Mouse (Mus musculus) forebrain, embryonic 15.5 days (tissue): Measurements from ENCODE around the gene Fdxr. TPM values are rescaled to one million over a fixed set of nuclear protein-coding genes. Genes with fewer than 3 reads are reported as not detected.

Experiments used
- ATAC-seq: fragments of 200-750 bp; cut with Nextera tagmentation; replicated peaks from 2 replicates; pipeline ENCODE4 v1.8.0; 2017; ENCODE audit warnings: mild to moderate bottlenecking, moderate TSS enrichment, moderate library complexity
- H3K27ac ChIP-seq: fragments of 300-500 bp; sonication (generic); replicated peaks from 2 replicates; pipeline ENCODE4 v1.5.1; 2015; ENCODE audit warnings: mild to moderate bottlenecking, inconsistent platforms
- H3K27me3 ChIP-seq: fragments of 300-500 bp; sonication (generic); 2 replicates; pipeline ENCODE4 v1.6.1; 2015; ENCODE audit warnings: inconsistent platforms
- H3K36me3 ChIP-seq: fragments of 300-500 bp; sonication (generic); 2 replicates; pipeline ENCODE4 v1.6.1; 2015; ENCODE audit warnings: mild to moderate bottlenecking, inconsistent platforms
- H3K4me1 ChIP-seq: fragments of 300-500 bp; sonication (generic); 2 replicates; pipeline ENCODE4 v1.6.1; 2015; ENCODE audit warnings: inconsistent platforms
- H3K4me2 ChIP-seq: fragments of 300-500 bp; sonication (generic); replicated peaks from 2 replicates; pipeline ENCODE4 v1.6.1; 2015; ENCODE audit warnings: mild to moderate bottlenecking, inconsistent platforms
- H3K4me3 ChIP-seq: fragments of 300-500 bp; sonication (generic); 2 replicates; pipeline ENCODE4 v1.5.1; 2015; ENCODE audit warnings: mild to moderate bottlenecking, inconsistent platforms
- H3K9ac ChIP-seq: fragments of 300-500 bp; sonication (generic); replicated peaks from 2 replicates; pipeline ENCODE4 v1.6.1; 2015; ENCODE audit warnings: mild to moderate bottlenecking, inconsistent platforms
- H3K9me3 ChIP-seq: fragments of 300-500 bp; sonication (generic); 2 replicates; pipeline ENCODE4 v1.6.1; 2016; ENCODE audit warnings: inconsistent platforms
- WGBS: fragments of 180-500 bp; shearing (Covaris S2); methylation state at CpG from one replicate; pipeline ENCODE4 v1.1.7; 2015; ENCODE audit warnings: mixed read lengths; 5-methylcytosine and 5-hydroxymethylcytosine counted together
- polyA plus RNA-seq: library from polyadenylated mRNA; unstranded; fragments of >200 nt; fragmentation: Nextera tagmentation; extraction: Ambion mirVana; gene quantifications from 2 replicates; pipeline ENCODE4 v1.2.1, GENCODE M21; 2015

Gene Fdxr
- polyA plus RNA-seq, 1 experiment from 2014 or later = 23.9 TPM

DNA sequence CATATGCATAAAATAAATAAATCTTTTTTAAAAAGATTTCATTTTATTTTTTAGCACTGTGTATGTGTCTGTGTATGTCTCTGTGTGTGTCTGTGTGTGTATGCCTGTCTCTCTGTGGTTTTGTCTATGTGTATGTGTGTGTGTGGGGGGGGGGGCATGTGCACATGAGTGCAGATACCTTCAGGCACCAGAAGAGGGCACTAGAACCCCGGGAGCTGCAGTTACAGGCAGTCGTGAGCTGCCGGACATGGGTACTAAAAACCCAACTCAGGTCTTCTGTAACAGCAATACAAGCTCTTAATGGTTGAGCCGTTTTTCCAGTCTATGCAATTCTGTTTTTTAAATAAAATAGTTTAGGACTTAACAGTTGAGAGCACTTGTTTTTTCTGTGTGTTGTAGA, 23.9 kb upstream of the Fdxr start:
- no peak overlapping the region for H3K4me2 ChIP-seq
- no peak overlapping the region for H3K27ac ChIP-seq
- H3K27me3 ChIP-seq = no peaks in the 10 kb centered on the region
- H3K9me3 ChIP-seq = no peaks in the 10 kb centered on the region
- ATAC-seq = no peak
- H3K4me3 ChIP-seq = no peak overlapping the region
- H3K4me1 ChIP-seq = peaks cover 8% of the 10 kb centered on the region
- H3K36me3 ChIP-seq = no peaks in the 10 kb centered on the region
- H3K9ac ChIP-seq = no peak overlapping the region
- WGBS = 80% methylated on average over 4 of the region's 4 CpGs

DNA sequence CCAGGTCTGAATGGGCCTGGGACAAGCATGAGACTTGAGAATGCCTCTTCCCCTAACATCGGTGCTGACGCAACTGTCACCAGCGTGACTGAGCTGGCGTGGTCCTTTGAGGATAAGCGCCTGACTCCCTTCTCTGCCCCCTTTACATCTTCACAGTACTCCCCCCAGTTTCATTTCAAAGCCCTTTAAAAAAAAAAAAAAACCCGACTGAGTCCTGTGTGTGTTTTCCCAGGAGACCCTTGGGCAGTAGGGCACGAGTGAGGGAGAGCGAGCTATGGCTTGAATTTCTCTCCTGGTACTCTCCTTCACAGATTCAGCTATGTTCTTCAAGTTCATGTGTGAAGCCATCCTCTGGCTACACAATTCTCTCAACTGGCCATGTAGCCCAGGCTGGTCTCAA, 21.3 kb upstream of the Fdxr start:
- 75% methylated on average over 8 of the region's 8 CpGs for whole genome bisulfite sequencing
- Histone ChIP-seq H3K4me2 (no peak overlapping the region), H3K27me3 (no peaks in the 10 kb centered on the region), H3K4me1 (peaks cover 8% of the 10 kb centered on the region), H3K4me3 (no peak overlapping the region), H3K36me3 (no peaks in the 10 kb centered on the region), H3K9ac (no peak overlapping the region), H3K27ac (no peak overlapping the region), H3K9me3 (no peaks in the 10 kb centered on the region)
- ATAC-seq = no peak

DNA sequence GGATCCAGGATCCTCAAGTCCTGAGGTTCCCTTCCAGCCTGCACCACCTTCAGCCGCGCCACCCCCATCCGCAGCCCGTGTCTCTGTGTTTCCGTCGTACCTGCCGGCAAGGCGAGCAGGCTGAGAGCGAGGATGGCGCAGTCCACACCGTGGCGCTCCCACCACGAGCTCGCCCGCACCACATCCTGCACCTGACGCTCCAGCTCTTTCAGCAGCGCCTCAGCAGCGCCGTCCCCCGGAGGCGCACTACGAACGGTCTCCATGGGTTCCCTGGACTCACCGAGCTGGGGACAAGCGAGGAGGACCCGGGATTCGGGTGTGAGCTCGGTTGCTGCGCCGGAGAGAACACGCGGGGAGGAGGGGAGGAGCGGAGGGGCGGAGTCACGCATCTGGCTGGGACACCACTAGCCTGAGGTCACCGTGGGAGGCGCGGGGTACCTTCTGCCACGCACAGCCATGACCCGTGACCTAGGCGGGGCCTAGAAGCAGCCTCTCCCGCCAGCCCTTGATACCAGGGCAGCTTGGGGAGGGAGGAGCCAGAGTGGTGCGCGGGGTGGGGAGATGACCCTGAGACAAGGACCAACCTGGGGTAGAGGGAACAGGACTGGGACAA, 20.5 kb upstream of the Fdxr start, which contains the start of gene Fads6:
Gene Fads6, minus strand, starts transcription at position 450 of the 613 bp plus-strand sequence.
- Histone ChIP-seq H3K4me1 (peaks cover 8% of the 10 kb centered on the region), H3K4me3 (peak within 1 kb of the TSS; percentile 49), H3K4me2 (peak within 1 kb of the TSS; percentile 81), H3K27me3 (no peaks in the 10 kb centered on the region), H3K36me3 (no peaks in the 10 kb centered on the region), H3K9ac (peak within 1 kb of the TSS; percentile 55), H3K27ac (no peak within 1 kb of the TSS), H3K9me3 (no peaks in the 10 kb centered on the region)
- under 1% methylated on average over 44 of the region's 44 CpGs for WGBS
- ATAC-seq = peak; percentile 85

DNA sequence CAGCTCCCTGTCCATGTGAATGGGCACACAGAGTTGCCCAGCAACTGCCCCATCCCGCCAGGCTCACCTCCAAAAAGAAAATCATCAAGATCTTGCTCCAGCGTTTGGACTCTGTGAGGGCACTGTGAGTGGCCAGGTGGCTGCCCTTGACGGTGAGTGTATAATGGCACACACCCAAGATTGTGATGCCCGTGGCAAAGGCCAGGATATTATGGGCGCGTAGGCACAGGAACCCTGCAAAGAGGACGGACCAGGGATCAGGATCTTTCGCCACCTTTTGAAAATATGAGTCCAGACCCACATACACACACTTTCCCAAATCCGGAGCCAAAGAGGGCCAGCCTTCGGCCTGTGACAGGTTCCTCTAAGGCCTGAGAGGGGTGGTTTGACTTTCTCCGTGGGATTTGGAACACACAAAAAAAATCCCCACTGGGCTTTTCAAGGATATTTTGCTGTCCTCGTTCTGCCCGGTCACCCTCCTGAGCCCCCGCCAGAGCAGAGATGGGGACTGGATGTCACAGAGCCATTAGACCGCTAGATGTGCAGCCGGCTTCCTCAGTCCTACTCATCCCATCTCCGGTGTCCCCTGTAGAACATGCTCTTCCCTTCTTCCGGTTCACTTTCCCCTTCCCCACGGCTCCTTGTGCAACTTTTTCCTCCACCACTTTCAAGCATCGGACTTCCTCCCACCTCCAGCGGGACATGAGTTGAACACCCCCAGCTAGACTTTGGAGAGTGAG, 19.8 kb upstream of the Fdxr start:
- H3K4me1 ChIP-seq = peaks cover 8% of the 10 kb centered on the region
- peak overlapping the region; percentile 49 for H3K4me3 ChIP-seq
- H3K36me3 ChIP-seq = no peaks in the 10 kb centered on the region
- peak overlapping the region; percentile 55 for H3K9ac ChIP-seq
- no peaks in the 10 kb centered on the region for H3K27me3 ChIP-seq
- H3K4me2 ChIP-seq = peak overlapping the region; percentile 81
- H3K9me3 ChIP-seq = no peaks in the 10 kb centered on the region
- peak; percentile 19; the same call in 1 of the 2 replicates for ATAC-seq
- 52% methylated on average over 21 of the region's 21 CpGs for WGBS
- no peak overlapping the region for H3K27ac ChIP-seq

DNA sequence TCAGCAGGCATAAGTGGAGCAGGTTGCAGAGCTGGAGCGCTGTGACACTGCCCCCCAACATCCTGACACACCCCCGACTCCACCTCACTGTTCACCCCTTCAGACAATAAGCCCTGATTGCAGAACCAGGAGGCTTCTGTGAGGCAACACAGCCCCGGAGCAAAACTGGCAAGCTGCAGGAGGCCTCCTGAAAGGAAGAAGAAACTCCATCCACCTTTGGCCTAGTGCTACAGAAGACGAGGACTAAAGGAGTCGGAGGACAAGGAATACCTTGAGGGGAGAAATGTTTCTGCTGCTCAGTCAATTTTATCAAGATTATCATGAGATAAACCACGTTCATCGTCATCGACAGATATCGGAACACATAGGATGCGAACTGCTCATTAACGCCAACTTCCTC, 19.1 kb upstream of the Fdxr start:
- no peak overlapping the region for H3K4me2 ChIP-seq
- ATAC-seq = no peak
- H3K27ac ChIP-seq = no peak overlapping the region
- H3K9ac ChIP-seq = no peak overlapping the region
- no peaks in the 10 kb centered on the region for H3K9me3 ChIP-seq
- no peaks in the 10 kb centered on the region for H3K36me3 ChIP-seq
- peaks cover 8% of the 10 kb centered on the region for H3K4me1 ChIP-seq
- no peak overlapping the region for H3K4me3 ChIP-seq
- whole genome bisulfite sequencing = 88% methylated on average over 11 of the region's 11 CpGs
- H3K27me3 ChIP-seq = no peaks in the 10 kb centered on the region

DNA sequence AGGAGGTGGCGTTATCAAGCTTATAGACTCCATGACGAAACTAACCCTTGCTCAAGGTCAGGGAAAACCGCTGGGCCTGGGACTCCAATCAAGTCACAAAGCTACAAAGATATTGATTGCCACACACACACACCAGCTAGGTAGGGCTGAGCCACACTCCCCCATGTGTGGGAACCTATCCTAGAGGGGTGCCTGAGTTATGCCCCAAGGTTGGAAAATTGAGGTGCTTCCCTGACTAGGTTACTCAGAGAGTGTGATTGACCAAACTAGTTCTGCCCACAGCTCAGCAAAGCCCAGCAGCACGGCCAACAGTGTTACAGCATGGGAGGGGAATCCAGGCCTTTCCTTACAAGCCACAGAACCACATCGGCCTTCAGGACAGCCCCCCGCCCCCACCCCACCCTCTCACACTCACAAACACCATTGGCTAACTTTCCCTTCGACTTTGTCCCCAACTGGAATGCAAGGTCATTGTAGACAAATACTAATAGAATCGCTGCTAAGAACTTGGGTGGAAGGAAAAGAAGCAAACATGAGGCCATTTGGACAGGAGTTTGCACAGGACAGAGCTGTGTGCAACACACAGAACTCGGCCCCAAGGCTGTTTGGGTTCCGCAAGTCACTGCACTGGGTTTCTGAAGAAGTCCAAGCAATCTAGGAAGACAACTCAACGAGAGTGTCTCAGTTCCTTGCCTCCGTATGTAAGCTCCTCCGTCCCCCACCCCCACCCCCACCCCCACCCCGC, 16.0 kb upstream of the Fdxr start:
- no peak overlapping the region for H3K4me2 ChIP-seq
- no peak for ATAC-seq
- WGBS = 73% methylated on average over 14 of the region's 14 CpGs
- no peaks in the 10 kb centered on the region for H3K27me3 ChIP-seq
- H3K4me3 ChIP-seq = no peak overlapping the region
- no peak overlapping the region for H3K27ac ChIP-seq
- no peaks in the 10 kb centered on the region for H3K9me3 ChIP-seq
- no peaks in the 10 kb centered on the region for H3K36me3 ChIP-seq
- peaks cover 8% of the 10 kb centered on the region for H3K4me1 ChIP-seq
- H3K9ac ChIP-seq = no peak overlapping the region

DNA sequence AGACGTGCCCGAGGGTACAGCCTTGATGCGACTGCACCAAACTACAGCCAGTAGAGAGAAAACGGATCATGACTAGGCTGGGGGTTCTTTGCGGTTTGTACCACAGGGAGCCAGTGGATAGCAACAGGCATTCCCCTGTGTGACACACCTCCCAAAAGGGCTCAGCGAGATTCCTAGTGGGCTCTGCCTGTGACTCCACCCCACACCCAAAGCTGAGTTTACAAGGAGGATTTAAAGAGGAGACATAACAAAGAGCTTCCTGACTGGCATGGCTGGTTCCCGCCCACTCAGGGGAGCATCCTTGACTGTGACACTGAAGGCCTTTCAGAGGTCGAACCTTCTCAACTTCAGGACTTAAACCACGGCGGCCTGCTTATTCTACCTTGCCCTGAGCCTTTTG, 14.7 kb upstream of the Fdxr start:
- Histone ChIP-seq H3K9ac (no peak overlapping the region), H3K4me3 (no peak overlapping the region), H3K4me2 (no peak overlapping the region), H3K27ac (no peak overlapping the region), H3K9me3 (no peaks in the 10 kb centered on the region), H3K4me1 (peaks cover 10% of the 10 kb centered on the region), H3K27me3 (no peaks in the 10 kb centered on the region), H3K36me3 (no peaks in the 10 kb centered on the region)
- ATAC-seq = no peak
- 85% methylated on average over 10 of the region's 10 CpGs for WGBS

DNA sequence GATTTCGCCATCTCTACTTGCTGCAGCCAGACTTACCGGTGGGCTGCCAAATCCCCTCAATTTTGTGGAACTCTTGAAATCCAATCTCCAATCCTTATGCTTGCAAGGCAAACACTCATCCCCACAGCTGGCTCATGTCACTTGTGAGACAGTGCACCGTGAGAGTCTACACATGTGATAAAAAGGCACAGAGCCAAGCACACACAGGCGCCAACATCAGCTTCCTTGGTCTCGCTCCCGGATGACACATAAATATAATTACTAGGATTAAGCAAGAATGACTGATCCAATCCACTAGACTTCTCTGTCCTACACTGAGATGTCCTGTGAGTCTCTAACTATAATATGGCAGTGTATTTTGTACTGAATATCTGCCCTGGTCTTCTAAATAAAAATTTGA, 14.1 kb upstream of the Fdxr start:
- H3K36me3 ChIP-seq = no peaks in the 10 kb centered on the region
- H3K27me3 ChIP-seq = no peaks in the 10 kb centered on the region
- WGBS = 69% methylated on average over 6 of the region's 6 CpGs
- no peak for ATAC-seq
- no peaks in the 10 kb centered on the region for H3K9me3 ChIP-seq
- no peak overlapping the region for H3K27ac ChIP-seq
- H3K4me1 ChIP-seq = peaks cover 15% of the 10 kb centered on the region
- no peak overlapping the region for H3K4me3 ChIP-seq
- no peak overlapping the region for H3K9ac ChIP-seq
- no peak overlapping the region for H3K4me2 ChIP-seq

DNA sequence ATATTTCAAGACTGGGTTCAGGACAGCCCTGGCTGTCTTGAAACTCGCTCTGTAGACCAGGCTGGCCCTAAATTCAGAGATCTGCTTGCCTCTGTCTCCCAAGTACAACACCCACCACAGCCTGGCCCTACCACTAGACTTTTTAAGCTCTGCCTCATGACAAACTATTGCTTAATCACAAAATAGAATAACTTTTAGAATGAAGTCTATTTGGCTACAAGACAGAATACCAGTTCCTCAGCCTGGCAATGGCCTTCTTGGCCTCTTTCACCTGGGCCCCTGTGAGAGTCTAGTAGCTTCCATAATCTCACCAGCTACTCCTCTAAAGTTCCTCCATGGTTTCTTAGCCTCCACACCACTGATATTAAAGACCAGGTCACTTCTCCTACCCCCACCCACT, 13.5 kb upstream of the Fdxr start:
- ATAC-seq = no peak
- Histone ChIP-seq H3K27ac (no peak overlapping the region), H3K4me3 (no peak overlapping the region), H3K36me3 (no peaks in the 10 kb centered on the region), H3K4me1 (peaks cover 16% of the 10 kb centered on the region), H3K9ac (no peak overlapping the region), H3K9me3 (no peaks in the 10 kb centered on the region), H3K27me3 (no peaks in the 10 kb centered on the region), H3K4me2 (no peak overlapping the region)
- WGBS = 87% methylated on average over 1 of the region's 1 CpGs

DNA sequence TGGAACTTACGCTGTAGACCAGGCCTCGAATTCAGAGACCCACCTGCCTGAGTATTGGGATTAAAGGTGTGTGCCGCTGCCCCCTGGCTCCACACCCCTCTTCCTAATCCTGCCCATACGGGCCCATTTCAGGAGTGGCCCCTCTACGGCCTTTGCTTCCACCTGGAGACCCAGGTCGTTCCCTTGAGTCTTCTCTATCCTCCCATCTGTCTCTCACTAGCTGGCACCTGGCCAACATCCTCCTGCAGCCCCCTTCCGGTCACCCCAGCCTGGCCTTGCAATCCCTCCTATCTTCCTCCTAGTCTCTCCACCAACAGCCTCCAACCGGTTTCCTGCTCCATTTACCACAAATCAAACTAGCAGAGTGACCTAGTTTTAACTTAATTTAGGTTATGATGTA, 13.0 kb upstream of the Fdxr start:
- WGBS = 82% methylated on average over 8 of the region's 8 CpGs
- Histone ChIP-seq H3K4me3 (no peak overlapping the region), H3K27ac (no peak overlapping the region), H3K36me3 (no peaks in the 10 kb centered on the region), H3K4me1 (peaks cover 16% of the 10 kb centered on the region), H3K9ac (no peak overlapping the region), H3K27me3 (no peaks in the 10 kb centered on the region), H3K4me2 (no peak overlapping the region), H3K9me3 (no peaks in the 10 kb centered on the region)
- ATAC-seq = no peak

DNA sequence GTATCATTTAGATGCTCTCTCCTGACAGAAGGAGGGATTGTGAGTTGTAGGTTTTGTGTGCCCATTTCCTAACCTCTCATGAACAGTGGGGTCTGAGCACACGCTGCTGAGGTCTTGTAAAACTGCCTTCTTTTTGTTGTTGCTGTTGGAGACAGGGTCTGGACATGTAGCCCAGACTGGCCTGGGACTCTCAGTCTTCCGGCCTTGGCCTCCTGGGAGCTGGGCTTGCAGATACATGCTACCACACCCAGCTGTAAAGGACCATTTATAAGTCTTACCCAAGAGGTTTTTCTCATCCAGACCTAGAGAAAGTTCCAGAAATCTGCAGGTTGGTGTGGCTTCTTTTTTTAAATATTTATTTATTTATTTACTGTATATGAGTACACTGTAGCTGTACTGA, 11.5 kb upstream of the Fdxr start:
- no peaks in the 10 kb centered on the region for H3K27me3 ChIP-seq
- 88% methylated on average over 2 of the region's 2 CpGs for WGBS
- no peaks in the 10 kb centered on the region for H3K9me3 ChIP-seq
- no peak overlapping the region for H3K27ac ChIP-seq
- no peak overlapping the region for H3K4me2 ChIP-seq
- ATAC-seq = no peak
- H3K36me3 ChIP-seq = no peaks in the 10 kb centered on the region
- no peak overlapping the region for H3K9ac ChIP-seq
- no peak overlapping the region for H3K4me3 ChIP-seq
- H3K4me1 ChIP-seq = peaks cover 16% of the 10 kb centered on the region

DNA sequence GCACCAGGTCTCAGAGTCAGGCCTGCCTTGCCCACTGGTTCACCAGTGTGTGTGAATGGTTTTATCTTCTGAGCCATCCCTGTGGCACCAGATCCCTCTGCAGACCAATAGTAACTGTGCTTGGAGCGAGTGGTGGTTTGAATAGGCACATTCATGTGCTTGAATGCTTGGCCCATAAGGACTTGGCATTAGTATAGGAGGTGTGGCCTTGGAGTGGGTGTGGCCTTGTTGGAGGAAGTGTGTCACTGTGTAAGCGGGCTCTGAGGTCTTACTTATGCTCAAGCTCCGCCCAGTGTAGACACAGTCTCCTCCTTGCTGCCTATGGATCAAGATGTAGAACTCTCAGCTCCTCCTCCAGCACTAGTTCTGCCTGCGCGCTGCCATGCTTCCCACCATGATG, 10.5 kb upstream of the Fdxr start:
- Histone ChIP-seq H3K4me3 (no peak overlapping the region), H3K9ac (no peak overlapping the region), H3K4me2 (no peak overlapping the region), H3K27me3 (no peaks in the 10 kb centered on the region), H3K4me1 (peaks cover 16% of the 10 kb centered on the region), H3K9me3 (no peaks in the 10 kb centered on the region), H3K27ac (no peak overlapping the region), H3K36me3 (no peaks in the 10 kb centered on the region)
- no peak for ATAC-seq
- WGBS = 69% methylated on average over 5 of the region's 5 CpGs
